Comparison of ENCODE assay signal across 26 mouse cellular contexts in genomic region chr1:34223866-34224265, GRCm38 (mm10).
DNase-seq lines count a peak whose midpoint lies in the region; ATAC-seq and TF ChIP-seq lines count a peak whose summit lies in the region.
"Had no signal": no experiment of that assay in that cellular context is flagged by ENCODE, and none has a peak within 500 bp of the region (broad histone marks: within the 10 kb centered on the region; RNA-seq: fewer than 3 reads in every experiment).

No protein-coding gene starts in this region.

- no peaks in the 10 kb centered on the region for H3K27me3 ChIP-seq in liver, embryonic 15.5 days
- no peaks in the 10 kb centered on the region for H3K27me3 ChIP-seq in liver, embryonic 12.5 days (replicated peaks)
- no peaks in the 10 kb centered on the region for H3K27me3 ChIP-seq in lung, postnatal 0 days (replicated peaks; ENCODE audit: insufficient read depth, low read length)
- no peaks in the 10 kb centered on the region for H3K27me3 ChIP-seq in stomach, postnatal 0 days (ENCODE audit: control insufficient read depth, insufficient read depth, low read length)
- H3K27me3 ChIP-seq: CH12.LX; embryonic facial prominence, embryonic 12.5 days; embryonic facial prominence, embryonic 15.5 days; heart, embryonic 13.5 days; hindbrain, embryonic 12.5 days; hindbrain, embryonic 15.5 days; Patski had no signal

- no peaks in the 10 kb centered on the region; the same call in 1 of the 2 replicates for H3K4me1 ChIP-seq in liver, embryonic 15.5 days (replicated peaks)
- H3K4me1 ChIP-seq in liver, embryonic 12.5 days: no peaks in the 10 kb centered on the region
- no peaks in the 10 kb centered on the region for H3K4me1 ChIP-seq in lung, postnatal 0 days (ENCODE audit: insufficient read depth, low read depth, low read length)
- no peaks in the 10 kb centered on the region for H3K4me1 ChIP-seq in lung, adult 2 months (ENCODE audit: control insufficient read depth, insufficient read depth, low read length)
- H3K4me1 ChIP-seq in stomach, postnatal 0 days (replicated peaks; ENCODE audit: control insufficient read depth, insufficient read depth): no peaks in the 10 kb centered on the region
- H3K4me1 ChIP-seq: embryonic facial prominence, embryonic 12.5 days; embryonic facial prominence, embryonic 15.5 days; heart, embryonic 10.5 days; heart, embryonic 13.5 days; hindbrain, embryonic 12.5 days; hindbrain, embryonic 15.5 days had no signal

- H3K4me3 ChIP-seq in liver, embryonic 15.5 days (replicated peaks): no peak overlapping the region
- H3K4me3 ChIP-seq in liver, embryonic 12.5 days: no peak overlapping the region
- H3K4me3 ChIP-seq in lung, postnatal 0 days (ENCODE audit: low read depth, low read length): no peak overlapping the region
- H3K4me3 ChIP-seq in lung, adult 2 months (replicated peaks; ENCODE audit: extremely low read depth, low read depth, low read length): no peak overlapping the region
- H3K4me3 ChIP-seq in stomach, postnatal 0 days (ENCODE audit: low read depth, low read length): no peak overlapping the region
- H3K4me3 ChIP-seq: embryonic facial prominence, embryonic 12.5 days; embryonic facial prominence, embryonic 15.5 days; heart, adult 2 months; heart, embryonic 10.5 days; heart, embryonic 13.5 days; hindbrain, embryonic 12.5 days; hindbrain, embryonic 15.5 days had no signal

- TF ChIP-seq EP300 in lung, postnatal 0 days (IDR thresholded peaks at IDR 0.05): no peak
- TF ChIP-seq EP300 in stomach, postnatal 0 days (optimal IDR thresholded peaks at IDR 0.05): no peak

- DNase-seq in lung, postnatal 0 days (ENCODE audit: low spot score): peak; percentile 18
- DNase-seq in lung, adult 2 months: no peak
- peak; percentile 25 for DNase-seq in stomach, postnatal 0 days (ENCODE audit: low spot score)
- DNase-seq in heart, postnatal 4 days: no peak
- DNase-seq: adrenal gland, postnatal 10 days; adrenal gland, postnatal 36 days; B cell, adult 2 months; cerebellum, adult 2 months; cerebellum, adult 9-11 months; cerebellum, postnatal 25 days; forebrain, postnatal 0 days; gastrocnemius, postnatal 36 days; heart, adult 2 months; heart, postnatal 14 days had no signal

- no peaks in the 10 kb centered on the region for H3K9me3 ChIP-seq in liver, embryonic 15.5 days (replicated peaks)
- no peaks in the 10 kb centered on the region for H3K9me3 ChIP-seq in liver, embryonic 12.5 days (replicated peaks)
- H3K9me3 ChIP-seq in lung, postnatal 0 days (ENCODE audit: low read length): no peaks in the 10 kb centered on the region
- H3K9me3 ChIP-seq in stomach, postnatal 0 days (ENCODE audit: control insufficient read depth, low read length): no peaks in the 10 kb centered on the region
- H3K9me3 ChIP-seq: embryonic facial prominence, embryonic 12.5 days; embryonic facial prominence, embryonic 15.5 days; G1E; heart, embryonic 10.5 days; heart, embryonic 13.5 days; hindbrain, embryonic 12.5 days; hindbrain, embryonic 15.5 days had no signal

- 0 out of 2 replicates have a peak, but pooled peaks cover 10% of the 10 kb centered on the region for H3K36me3 ChIP-seq in liver, embryonic 15.5 days (replicated peaks)
- 0 out of 2 replicates have a peak, but pooled peaks cover 12% of the 10 kb centered on the region for H3K36me3 ChIP-seq in liver, embryonic 12.5 days
- H3K36me3 ChIP-seq in lung, postnatal 0 days (ENCODE audit: insufficient read depth, low read length): no peaks in the 10 kb centered on the region
- peaks cover 18% of the 10 kb centered on the region for H3K36me3 ChIP-seq in stomach, postnatal 0 days (ENCODE audit: control insufficient read depth, insufficient read depth, low read length)
- H3K36me3 ChIP-seq: G1E had no signal

- peak; percentile 40; the same call in 1 of the 2 replicates for ATAC-seq in liver, embryonic 15.5 days (ENCODE audit: insufficient read depth)
- ATAC-seq in liver, embryonic 12.5 days: no peak
- peak; percentile 48; the same call in 1 of the 2 replicates for ATAC-seq in lung, postnatal 0 days
- peak; percentile 32; the same call in 1 of the 2 replicates for ATAC-seq in stomach, postnatal 0 days (ENCODE audit: low FRiP score, low TSS enrichment)
- ATAC-seq: forebrain, embryonic 14.5 days; forebrain, postnatal 0 days; Patski had no signal

- H3K4me2 ChIP-seq in liver, embryonic 15.5 days: no peak overlapping the region
- no peak overlapping the region for H3K4me2 ChIP-seq in liver, embryonic 12.5 days
- H3K4me2 ChIP-seq in lung, postnatal 0 days (replicated peaks; ENCODE audit: low read depth, low read length): no peak overlapping the region
- no peak overlapping the region for H3K4me2 ChIP-seq in stomach, postnatal 0 days (replicated peaks; ENCODE audit: low read depth)
- H3K4me2 ChIP-seq: embryonic facial prominence, embryonic 12.5 days; embryonic facial prominence, embryonic 15.5 days; heart, embryonic 13.5 days; hindbrain, embryonic 12.5 days; hindbrain, embryonic 15.5 days had no signal

- TF ChIP-seq CTCF in lung, postnatal 0 days (IDR thresholded peaks at IDR 0.05): no peak
- TF ChIP-seq CTCF in lung, adult 2 months (IDR thresholded peaks at IDR 0.05; ENCODE audit: insufficient read depth, low read length): no peak
- TF ChIP-seq CTCF in stomach, postnatal 0 days (IDR thresholded peaks at IDR 0.05; ENCODE audit: low read depth): no peak

- 63% methylated on average over 11 of the region's 11 CpGs for WGBS in liver, embryonic 15.5 days (ENCODE audit: insufficient replicate concordance)
- WGBS in liver, embryonic 12.5 days (ENCODE audit: insufficient replicate concordance): 74% methylated on average over 11 of the region's 11 CpGs
- WGBS in lung, postnatal 0 days: 66% methylated on average over 11 of the region's 11 CpGs
- 76% methylated on average over 11 of the region's 11 CpGs for WGBS in lung, adult 2 months
- 55% methylated on average over 11 of the region's 11 CpGs for WGBS in stomach, postnatal 0 days

- no peak for TF ChIP-seq POLR2A in lung, adult 2 months (IDR thresholded peaks at IDR 0.05; ENCODE audit: borderline replicate concordance, extremely low read depth, low read depth, low read length)

- H3K9ac ChIP-seq in liver, embryonic 15.5 days: no peak overlapping the region
- no peak overlapping the region for H3K9ac ChIP-seq in liver, embryonic 12.5 days
- no peak overlapping the region for H3K9ac ChIP-seq in lung, postnatal 0 days (replicated peaks; ENCODE audit: low read depth)
- no peak overlapping the region for H3K9ac ChIP-seq in stomach, postnatal 0 days (ENCODE audit: low read length)
- H3K9ac ChIP-seq: embryonic facial prominence, embryonic 12.5 days; embryonic facial prominence, embryonic 15.5 days; forebrain, postnatal 0 days; heart, embryonic 13.5 days; hindbrain, embryonic 12.5 days; hindbrain, embryonic 15.5 days had no signal

- H3K27ac ChIP-seq in liver, embryonic 15.5 days (replicated peaks): no peak overlapping the region
- no peak overlapping the region for H3K27ac ChIP-seq in liver, embryonic 12.5 days
- no peak overlapping the region for H3K27ac ChIP-seq in lung, postnatal 0 days (ENCODE audit: low read length)
- no peak overlapping the region for H3K27ac ChIP-seq in stomach, postnatal 0 days (replicated peaks)
- H3K27ac ChIP-seq: embryonic facial prominence, embryonic 12.5 days; embryonic facial prominence, embryonic 15.5 days; heart, adult 2 months; heart, embryonic 10.5 days; heart, embryonic 13.5 days; hindbrain, embryonic 12.5 days; hindbrain, embryonic 15.5 days had no signal

Comparison
In these comparisons a context has a peak if more than half of its experiments do, and no peak if none do; other contexts are left out.
1. DNase-seq: peak in lung, postnatal 0 days (single experiment) and stomach, postnatal 0 days (single experiment); none in lung, adult 2 months (single experiment) and heart, postnatal 4 days (single experiment).